Comparison of ENCODE assay signal across 9 mouse cellular contexts in the genomic region with DNA sequence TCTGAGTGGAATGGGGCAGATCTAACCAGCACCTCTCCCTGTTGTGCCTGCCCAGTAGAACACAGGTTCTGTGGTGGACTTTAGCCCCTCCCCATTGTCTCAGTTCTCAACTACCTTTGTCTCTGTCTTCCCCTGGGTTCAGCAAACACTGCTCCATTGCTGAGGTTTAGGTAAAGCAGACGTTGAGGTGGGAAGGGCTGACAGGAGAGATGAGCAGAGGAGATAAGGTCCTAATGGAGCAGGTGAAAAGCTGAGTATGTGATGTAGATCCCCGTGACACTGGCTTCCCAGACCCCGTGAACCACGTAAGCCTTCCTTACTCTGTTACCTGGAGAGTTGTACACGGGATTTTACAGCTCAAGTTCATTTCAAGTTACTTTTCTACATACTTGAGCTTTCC.
DNase-seq lines count a peak whose midpoint lies in the region; ATAC-seq and TF ChIP-seq lines count a peak whose summit lies in the region.
"Had no signal": no experiment of that assay in that cellular context is flagged by ENCODE, and none has a peak within 500 bp of the region (broad histone marks: within the 10 kb centered on the region; RNA-seq: fewer than 3 reads in every experiment).

No protein-coding gene starts in this region.

- no peak overlapping the region for H3K27ac ChIP-seq in heart, embryonic 14.5 days (replicated peaks in 1 of 2; ENCODE audit: control insufficient read depth in 1 of 2, insufficient read depth in 1 of 2, low read depth in 2 of 2, low read length in 2 of 2)
- H3K27ac ChIP-seq in MEL (ENCODE audit: control insufficient read depth, low read depth, low read length) = peak overlapping the region; percentile 64
- no peak overlapping the region for H3K27ac ChIP-seq in forebrain, embryonic 15.5 days (replicated peaks)
- peak overlapping the region; percentile 97 for H3K27ac ChIP-seq in liver, embryonic 16.5 days (ENCODE audit: low read length)

- WGBS in heart, embryonic 14.5 days = 71% methylated on average over 5 of the region's 5 CpGs
- 61% methylated on average over 5 of the region's 5 CpGs for WGBS in forebrain, embryonic 15.5 days
- 60% methylated on average over 5 of the region's 5 CpGs for WGBS in liver, embryonic 16.5 days (ENCODE audit: insufficient replicate concordance)

- no peak for TF ChIP-seq POLR2A in MEL (IDR thresholded peaks at IDR 0.05; ENCODE audit: control insufficient read depth in 1 of 2, insufficient read depth in 1 of 2, low read depth in 1 of 2, low read length in 2 of 2, poor library complexity in 1 of 2)

- H3K36me3 ChIP-seq in heart, embryonic 14.5 days (ENCODE audit: control insufficient read depth, insufficient read depth, low read length) = peaks cover 29% of the 10 kb centered on the region
- H3K36me3 ChIP-seq in MEL (ENCODE audit: control insufficient read depth in 1 of 2, insufficient read depth in 2 of 2, low read length in 2 of 2) = peaks cover 9 to 26% of the 10 kb centered on the region in 2 experiments
- peaks cover 8% of the 10 kb centered on the region; the same call in 1 of the 2 replicates for H3K36me3 ChIP-seq in forebrain, embryonic 15.5 days
- H3K36me3 ChIP-seq in liver, embryonic 16.5 days (ENCODE audit: control insufficient read depth, insufficient read depth) = peaks cover 40% of the 10 kb centered on the region

- peak overlapping the region; percentile 75 for H3K4me2 ChIP-seq in heart, embryonic 14.5 days (ENCODE audit: low read length)
- H3K4me2 ChIP-seq in forebrain, embryonic 15.5 days (replicated peaks) = peak overlapping the region; percentile 56
- H3K4me2 ChIP-seq in liver, embryonic 16.5 days (ENCODE audit: low read depth, low read length) = peak overlapping the region; percentile 76

- H3K4me1 ChIP-seq in heart, embryonic 14.5 days (ENCODE audit: control insufficient read depth in 2 of 2, insufficient read depth in 2 of 2, low read length in 2 of 2) = peaks cover 19 to 49% of the 10 kb centered on the region in 2 experiments
- peaks cover 12 to 18% of the 10 kb centered on the region in 2 experiments for H3K4me1 ChIP-seq in MEL (ENCODE audit: control insufficient read depth in 1 of 2, insufficient read depth in 2 of 2, low read length in 2 of 2)
- H3K4me1 ChIP-seq in forebrain, embryonic 15.5 days = peaks cover 49% of the 10 kb centered on the region
- H3K4me1 ChIP-seq in liver, embryonic 16.5 days (ENCODE audit: control insufficient read depth, low read depth, low read length) = peaks cover 58% of the 10 kb centered on the region

- H3K27me3 ChIP-seq in heart, embryonic 14.5 days (ENCODE audit: control insufficient read depth, insufficient read depth, low read length) = no peaks in the 10 kb centered on the region
- no peaks in the 10 kb centered on the region for H3K27me3 ChIP-seq in MEL (ENCODE audit: control insufficient read depth in 1 of 2, insufficient read depth in 2 of 2, low read length in 2 of 2)
- no peaks in the 10 kb centered on the region for H3K27me3 ChIP-seq in forebrain, embryonic 15.5 days
- no peaks in the 10 kb centered on the region for H3K27me3 ChIP-seq in liver, embryonic 16.5 days (ENCODE audit: control insufficient read depth, insufficient read depth, low read depth, low read length)

- H3K9me3 ChIP-seq in heart, embryonic 14.5 days (ENCODE audit: control insufficient read depth, low read length) = no peaks in the 10 kb centered on the region
- H3K9me3 ChIP-seq in MEL (replicated peaks; ENCODE audit: insufficient read depth, low read length) = no peaks in the 10 kb centered on the region
- no peaks in the 10 kb centered on the region for H3K9me3 ChIP-seq in forebrain, embryonic 15.5 days
- H3K9me3 ChIP-seq in liver, embryonic 16.5 days (replicated peaks; ENCODE audit: control insufficient read depth, low read length) = no peaks in the 10 kb centered on the region

- intact Hi-C loops in heart, postnatal 10 days (cut with DNase I) = loop anchor here (2.0 kb wide), 1 partner anchor 38 kb away; no protein-coding TSS in a partner anchor
- intact Hi-C loops in left cerebral cortex, postnatal 4 days (cut with DNase I) = no loop called here

- H3K79me2 ChIP-seq in MEL (ENCODE audit: control insufficient read depth, insufficient read depth, low read length, poor library complexity) = peaks cover 29% of the 10 kb centered on the region

- 0 out of 4 replicates have a peak overlapping the region, but pooled peaks of 1 of the 2 experiments have one; percentile 58 for H3K4me3 ChIP-seq in heart, embryonic 14.5 days (ENCODE audit: control insufficient read depth in 1 of 2, insufficient read depth in 1 of 2, low read depth in 1 of 2, low read length in 2 of 2)
- H3K4me3 ChIP-seq in MEL (ENCODE audit: control insufficient read depth in 1 of 2, insufficient read depth in 1 of 2, low read depth in 2 of 2, low read length in 2 of 2) = peak overlapping the region; percentile 26 to 70
- H3K4me3 ChIP-seq in forebrain, embryonic 15.5 days = peak overlapping the region; percentile 45; the same call in 1 of the 2 replicates
- peak overlapping the region; percentile 73 for H3K4me3 ChIP-seq in liver, embryonic 16.5 days (ENCODE audit: low read depth, low read length)

- no peak for TF ChIP-seq CTCF in MEL (IDR thresholded peaks at IDR 0.05 in 2 of 3, conservative IDR thresholded peaks at IDR 0.05 in 1 of 3; ENCODE audit: control insufficient read depth in 1 of 3, insufficient read depth in 1 of 3, low read depth in 2 of 3, low read length in 3 of 3, poor library complexity in 1 of 3, severe bottlenecking in 1 of 3)

- no peak for TF ChIP-seq RAD21 in MEL (IDR thresholded peaks at IDR 0.05; ENCODE audit: low read depth, low read length)

- ATAC-seq in heart, embryonic 14.5 days (ENCODE audit: insufficient number of reproducible peaks, insufficient read depth, low FRiP score, low read depth) = no peak
- ATAC-seq in forebrain, embryonic 15.5 days (replicated peaks) = no peak
- no peak for ATAC-seq in liver, embryonic 16.5 days (ENCODE audit: low read depth)

- DNase-seq in heart, postnatal 10 days = no peak
- DNase-seq in MEL (ENCODE audit: low read depth, low spot score) = peak; percentile 28
- no peak for DNase-seq in adrenal gland, adult 2 months
- DNase-seq in left cerebral cortex, postnatal 4 days = no peak
- no peak for DNase-seq in thymus, adult 18-20 months
- DNase-seq: gastrocnemius, postnatal 25 days had no signal

- H3K9ac ChIP-seq in heart, embryonic 14.5 days (ENCODE audit: low read length) = no peak overlapping the region; the same call in 1 of the 2 replicates
- H3K9ac ChIP-seq in MEL (ENCODE audit: control insufficient read depth, low read depth, low read length, poor library complexity, severe bottlenecking) = peak overlapping the region; percentile 38
- no peak overlapping the region for H3K9ac ChIP-seq in forebrain, embryonic 15.5 days (replicated peaks)
- H3K9ac ChIP-seq in liver, embryonic 16.5 days (ENCODE audit: low read depth, low read length) = peak overlapping the region; percentile 81

- TF ChIP-seq EP300 in MEL (IDR thresholded peaks at IDR 0.05; ENCODE audit: low read depth in 1 of 2, low read length in 2 of 2) = no peak

TF ChIP-seq in MEL, 35 proteins besides CTCF, POLR2A, EP300 and RAD21:
- peak; percentile 71 for TF ChIP-seq GATA1 (IDR thresholded peaks at IDR 0.05; ENCODE audit: low read depth, low read length)
- no peak for TF ChIP-seq POLR2AphosphoS2 (IDR thresholded peaks at IDR 0.05; ENCODE audit: low read length)
- TF ChIP-seq MAFK (IDR thresholded peaks at IDR 0.05; ENCODE audit: borderline replicate concordance, low read depth, low read length) = no peak
- TF ChIP-seq KAT2A (conservative IDR thresholded peaks at IDR 0.05; ENCODE audit: low read depth, low read length) = no peak
- no peak for TF ChIP-seq HCFC1 (IDR thresholded peaks at IDR 0.05; ENCODE audit: low read depth, low read length)
- no peak for TF ChIP-seq CHD1 (IDR thresholded peaks at IDR 0.05; ENCODE audit: low read depth, low read length)
- no peak for TF ChIP-seq MYC (IDR thresholded peaks at IDR 0.05; ENCODE audit: low read depth, low read length)

Comparison
In these comparisons a context has a peak if more than half of its experiments do, and no peak if none do; other contexts are left out.
1. H3K27ac ChIP-seq: peak in MEL (single experiment) and liver, embryonic 16.5 days (single experiment); none in heart, embryonic 14.5 days (0 of 2) and forebrain, embryonic 15.5 days (single experiment).
2. H3K9ac ChIP-seq: peak in MEL (single experiment) and liver, embryonic 16.5 days (single experiment); none in heart, embryonic 14.5 days (single experiment) and forebrain, embryonic 15.5 days (single experiment).
3. Peak in every context shown above with its lines, with median percentiles within 50 percentile points of each other: H3K4me2 ChIP-seq.